Mouse (Mus musculus) pancreas, adult 10 weeks (tissue): Measurements from ENCODE around the gene Gm1113. TPM values are rescaled to one million over a fixed set of nuclear protein-coding genes. Genes with fewer than 3 reads are reported as not detected.

Source experiments
- polyA plus RNA-seq: library from polyadenylated mRNA; stranded (reverse); fragments of 350-450 nt; fragmentation: Illumina TruSeq; extraction: RNeasy Lipid Tissue Mini Kit (QIAGEN cat#74804); gene quantifications from one replicate; pipeline ENCODE4 v1.2.3, GENCODE M21; 2015; ENCODE audit warnings: low read depth, low replicate concordance; ENCODE audit not compliant: insufficient read depth

The Gm1113 gene
- not detected for polyA plus RNA-seq

GRCm38 (mm10) chr9:35518169-35518568, at the start of gene Gm1113:
Gm1113 (minus strand) TSS chr9:35518269.

DNA sequence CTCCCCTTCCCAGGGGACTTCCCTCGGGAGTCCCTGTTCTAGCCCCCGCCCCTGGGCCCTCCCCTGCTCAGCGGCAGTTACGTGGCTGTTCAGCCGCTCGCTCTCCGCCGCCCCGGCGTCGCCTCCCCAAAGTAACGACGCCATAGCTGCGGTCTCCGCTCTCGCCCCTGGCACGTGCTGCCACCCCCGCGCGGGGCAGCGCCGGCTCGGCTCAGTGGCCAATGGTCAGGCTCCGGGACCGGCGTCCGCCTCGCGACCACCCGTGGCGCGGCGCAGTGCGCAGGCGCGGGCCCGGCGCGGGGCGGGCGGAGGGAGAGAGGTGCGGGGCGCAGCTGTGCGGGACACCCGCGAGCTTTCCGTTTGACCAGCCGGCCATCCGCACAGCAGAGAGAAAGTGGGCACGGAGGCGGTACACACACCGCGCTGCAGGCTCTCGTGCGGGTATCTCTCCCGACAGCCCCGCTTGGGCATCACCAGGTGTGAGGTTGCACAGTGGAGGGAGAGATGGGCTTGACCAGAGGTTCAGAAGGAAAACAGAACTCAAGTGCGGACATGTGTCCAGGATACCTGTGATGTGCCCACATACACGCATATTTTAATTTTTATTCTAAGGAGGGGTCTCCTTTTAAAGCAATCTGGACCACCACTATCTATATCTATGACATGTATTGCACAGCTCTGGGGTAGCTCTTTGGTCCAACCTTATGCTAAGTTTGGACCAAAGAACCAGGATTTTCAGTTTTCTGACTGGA, 40.4 kb upstream of the Gm1113 start, which contains the start of the genes Ddx25 and Pus3:
Ddx25 (minus strand) TSS at position 272 of the 752 bp plus-strand sequence.
Pus3 (plus strand) TSS at position 339 of the 752 bp plus-strand sequence.

Other genes with a start within 250 kb of the Gm1113 start
- gene Cdon, start 97.1 kb downstream of the Gm1113 start, polyA plus RNA-seq = 9.7 TPM
- 0.15 TPM for gene Ddx25, start 40.3 kb upstream of the Gm1113 start, polyA plus RNA-seq
- gene Pus3, start 40.3 kb upstream of the Gm1113 start, polyA plus RNA-seq = 3.5 TPM
- not detected for gene Pate2, start 52.0 kb upstream of the Gm1113 start, polyA plus RNA-seq
- 1.5 TPM for gene Hyls1, start 52.1 kb upstream of the Gm1113 start, polyA plus RNA-seq
- not detected for gene Pate4, start 93.7 kb upstream of the Gm1113 start, polyA plus RNA-seq
- gene Pate3, start 129.9 kb upstream of the Gm1113 start, polyA plus RNA-seq = not detected
- gene Pate1, start 169.1 kb upstream of the Gm1113 start, polyA plus RNA-seq = not detected
- not detected for gene Gm17677, start 222.8 kb upstream of the Gm1113 start, polyA plus RNA-seq